Mouse (Mus musculus) monocyte, adult 2 months (primary cell): Measurements from ENCODE around the gene Fam196a.

ENCODE experiments used
- DNase-seq, 2 experiments: peaks; one replicate each; pipeline ENCODE4 v3.0.0; 2022; ENCODE audit warnings: low spot score in 2 of 2, low read depth in 1 of 2

The Fam196a gene

GRCm38 (mm10) chr7:134840066-134840465, 98.2 kb downstream of the Fam196a start:
- no peak for DNase-seq
